In the genomic region with DNA sequence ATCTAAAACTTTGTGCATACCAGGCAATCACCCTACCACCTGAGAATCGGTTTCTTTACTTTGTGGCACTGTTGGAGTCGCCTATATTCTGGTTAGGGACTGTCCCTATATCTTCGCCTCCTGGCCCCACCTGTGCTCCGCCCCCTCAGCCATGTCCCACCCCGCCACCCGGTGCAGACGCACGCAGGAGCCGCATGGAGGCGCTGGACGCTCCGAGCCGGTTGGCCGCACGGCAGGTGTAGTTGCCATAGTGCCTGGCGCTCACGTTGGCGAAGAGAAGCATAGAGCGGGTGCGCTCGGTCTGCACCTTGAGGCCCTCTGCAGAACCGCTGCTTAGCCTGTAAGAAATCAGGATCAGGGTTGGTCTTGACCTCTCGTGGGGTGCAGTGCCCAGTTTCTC, we compare ENCODE assay signal across 12 mouse cellular contexts. TPM values are rescaled to one million over a fixed set of nuclear protein-coding genes. Genes with fewer than 3 reads are reported as not detected.
DNase-seq lines count a peak whose midpoint lies in the region; ATAC-seq and TF ChIP-seq lines count a peak whose summit lies in the region.
"Had no signal": no experiment of that assay in that cellular context is flagged by ENCODE, and none has a peak within 500 bp of the region (broad histone marks: within the 10 kb centered on the region; RNA-seq: fewer than 3 reads in every experiment).

No protein-coding gene starts in this region.

- peak; percentile 34 for DNase-seq in limb, embryonic 11.5 days (ENCODE audit: low spot score)
- DNase-seq in limb, embryonic 10.5 days (ENCODE audit: low spot score) = no peak
- DNase-seq in CD4-positive, CD25-positive, alpha-beta regulatory T cell, adult 2 months (ENCODE audit: low read depth, low spot score) = peak; percentile 81
- DNase-seq in ES-E14 (ENCODE audit: low read depth, low spot score) = peak; percentile 46
- DNase-seq in adrenal gland, postnatal 4 days (ENCODE audit: low spot score in 2 of 2) = no peak
- no peak for DNase-seq in retina, postnatal 1 day
- no peak for DNase-seq in ovary, postnatal 14 days (ENCODE audit: low spot score)
- DNase-seq: heart, adult 11 months; kidney, adult 2 months had no signal

- H3K4me1 ChIP-seq in limb, embryonic 11.5 days (ENCODE audit: control insufficient read depth, insufficient read depth, low read length) = no peaks in the 10 kb centered on the region
- H3K4me1 ChIP-seq in limb, embryonic 10.5 days = peaks cover 9% of the 10 kb centered on the region
- H3K4me1 ChIP-seq in ES-E14 (ENCODE audit: control insufficient read depth in 2 of 2, insufficient read depth in 2 of 2, low read length in 2 of 2, poor library complexity in 1 of 2) = peaks cover 0 to 5% of the 10 kb centered on the region in 2 experiments; a peak in 1 of 4 replicates
- no peaks in the 10 kb centered on the region for H3K4me1 ChIP-seq in intestine, embryonic 15.5 days (replicated peaks)

- ATAC-seq in limb, embryonic 11.5 days (ENCODE audit: insufficient number of reproducible peaks, low FRiP score, low TSS enrichment, low read depth) = no peak
- ATAC-seq in intestine, embryonic 15.5 days = peak; percentile 29

- 5% methylated on average over 23 of the region's 23 CpGs for whole genome bisulfite sequencing in limb, embryonic 11.5 days
- 7% methylated on average over 23 of the region's 23 CpGs for WGBS in limb, embryonic 10.5 days
- 16% methylated on average over 23 of the region's 23 CpGs for WGBS in intestine, embryonic 15.5 days

- peaks cover 39% of the 10 kb centered on the region for H3K27me3 ChIP-seq in limb, embryonic 11.5 days (ENCODE audit: control insufficient read depth, insufficient read depth, low read length)
- H3K27me3 ChIP-seq in limb, embryonic 10.5 days (ENCODE audit: low read depth, poor library complexity, severe bottlenecking) = peaks cover 63% of the 10 kb centered on the region
- peaks cover 36% of the 10 kb centered on the region for H3K27me3 ChIP-seq in intestine, embryonic 15.5 days (replicated peaks)

- H3K4me2 ChIP-seq in limb, embryonic 11.5 days (ENCODE audit: low read depth, severe bottlenecking) = no peak overlapping the region
- 0 out of 2 replicates have a peak overlapping the region, but pooled peaks have one; percentile 11 for H3K4me2 ChIP-seq in intestine, embryonic 15.5 days (replicated peaks)
- H3K4me2 ChIP-seq: midbrain, embryonic 12.5 days had no signal

- H3K9ac ChIP-seq in limb, embryonic 11.5 days (ENCODE audit: low read length) = no peak overlapping the region
- H3K9ac ChIP-seq in ES-E14 (ENCODE audit: insufficient read depth, low read depth, low read length, poor library complexity, severe bottlenecking) = no peak overlapping the region
- no peak overlapping the region for H3K9ac ChIP-seq in intestine, embryonic 15.5 days
- H3K9ac ChIP-seq: limb, embryonic 12.5 days; midbrain, embryonic 12.5 days had no signal

- no peaks in the 10 kb centered on the region for H3K36me3 ChIP-seq in limb, embryonic 11.5 days (ENCODE audit: control insufficient read depth, insufficient read depth, low read length)
- no peaks in the 10 kb centered on the region for H3K36me3 ChIP-seq in limb, embryonic 10.5 days
- no peaks in the 10 kb centered on the region for H3K36me3 ChIP-seq in ES-E14 (ENCODE audit: control insufficient read depth, insufficient read depth, low read length, poor library complexity, severe bottlenecking)
- no peaks in the 10 kb centered on the region for H3K36me3 ChIP-seq in intestine, embryonic 15.5 days

- no peaks in the 10 kb centered on the region for H3K9me3 ChIP-seq in limb, embryonic 11.5 days (ENCODE audit: control insufficient read depth, low read length)
- no peaks in the 10 kb centered on the region for H3K9me3 ChIP-seq in limb, embryonic 10.5 days (replicated peaks)
- no peaks in the 10 kb centered on the region for H3K9me3 ChIP-seq in ES-E14 (ENCODE audit: control insufficient read depth, insufficient read depth, low read depth, low read length)
- H3K9me3 ChIP-seq in intestine, embryonic 15.5 days = no peaks in the 10 kb centered on the region
- H3K9me3 ChIP-seq: limb, embryonic 12.5 days; midbrain, embryonic 12.5 days had no signal

- H3K4me3 ChIP-seq in limb, embryonic 11.5 days (ENCODE audit: low read depth, low read length) = no peak overlapping the region
- no peak overlapping the region for H3K4me3 ChIP-seq in limb, embryonic 10.5 days
- peak overlapping the region; percentile 24 to 58; a peak in 3 of 4 replicates for H3K4me3 ChIP-seq in ES-E14 (ENCODE audit: insufficient read depth in 1 of 2, low read depth in 1 of 2, low read length in 2 of 2, poor library complexity in 1 of 2, severe bottlenecking in 1 of 2)
- no peak overlapping the region for H3K4me3 ChIP-seq in intestine, embryonic 15.5 days (replicated peaks)
- H3K4me3 ChIP-seq: limb, embryonic 12.5 days; midbrain, embryonic 12.5 days had no signal

- in situ Hi-C loops in ES-E14 (cut with MboI; ENCODE audit: low sequenced_read_pairs in 2 of 2, unreplicated experiment in 2 of 2) = no loop called here

- H3K27ac ChIP-seq in limb, embryonic 11.5 days (replicated peaks; ENCODE audit: low read depth, low read length) = no peak overlapping the region
- H3K27ac ChIP-seq in limb, embryonic 10.5 days = no peak overlapping the region
- H3K27ac ChIP-seq in ES-E14 (ENCODE audit: insufficient read depth, low read depth, low read length, poor library complexity, severe bottlenecking) = no peak overlapping the region
- H3K27ac ChIP-seq in intestine, embryonic 15.5 days = no peak overlapping the region
- H3K27ac ChIP-seq: limb, embryonic 12.5 days; midbrain, embryonic 12.5 days had no signal

TF ChIP-seq in ES-E14, 5 proteins besides CTCF, POLR2A, EP300 and RAD21:
- TF ChIP-seq CHD2 (IDR thresholded peaks at IDR 0.05; ENCODE audit: low read depth, low read length) (no peak), ZC3H11A (IDR thresholded peaks at IDR 0.05; ENCODE audit: borderline replicate concordance, low read depth, low read length) (no peak), HCFC1 (IDR thresholded peaks at IDR 0.05; ENCODE audit: borderline replicate concordance, insufficient read depth, low read length) (no peak), ZNF384 (IDR thresholded peaks at IDR 0.05; ENCODE audit: low read depth, low read length) (no peak), MAFK (IDR thresholded peaks at IDR 0.05; ENCODE audit: insufficient read depth, low read depth, low read length) (no peak)
TF ChIP-seq in ES-E14: peak in this region for 0.

RNA-seq across cellular contexts. Expression of a gene that starts 12.8 kb away (rescaled TPM):
- 1.4 and 2.0 TPM in 2 replicates for polyA plus RNA-seq in limb, embryonic 11.5 days (2014; fragmentation: Nextera tagmentation; extraction: Ambion mirVana)
- 1.2 and 1.3 TPM in 2 replicates for polyA plus RNA-seq in limb, embryonic 10.5 days (2016; fragmentation: Nextera tagmentation; extraction: Ambion mirVana)
- total RNA-seq in ES-E14 (2012; rRNA removed) = 2.9 and 3.6 TPM in 2 replicates
- 2.4 and 4.1 TPM in 2 replicates for polyA plus RNA-seq in intestine, embryonic 15.5 days (2015; fragmentation: Nextera tagmentation; extraction: Ambion mirVana)
- total RNA-seq in adrenal gland, postnatal 4 days (2021) = 1 to 10 TPM; 7.0 to 7.2 TPM

RNA-seq across cellular contexts. Expression of a gene that starts 14.2 kb away (rescaled TPM):
- 0.79 and 1.2 TPM in 2 replicates for polyA plus RNA-seq in limb, embryonic 11.5 days (2014; fragmentation: Nextera tagmentation; extraction: Ambion mirVana)
- polyA plus RNA-seq in limb, embryonic 10.5 days (2016; fragmentation: Nextera tagmentation; extraction: Ambion mirVana) = 0.21 and 0.46 TPM in 2 replicates
- 0.95 and 1.7 TPM in 2 replicates for total RNA-seq in ES-E14 (2012; rRNA removed)
- polyA plus RNA-seq in intestine, embryonic 15.5 days (2015; fragmentation: Nextera tagmentation; extraction: Ambion mirVana) = 0.38 and 0.56 TPM in 2 replicates
- total RNA-seq in adrenal gland, postnatal 4 days (2021) = 1 to 10 TPM; 3.2 to 3.8 TPM

RNA-seq across cellular contexts. Expression of a gene that starts 30.0 kb away (rescaled TPM):
- not detected in 2 replicates for polyA plus RNA-seq in limb, embryonic 11.5 days (2014; fragmentation: Nextera tagmentation; extraction: Ambion mirVana)
- polyA plus RNA-seq in limb, embryonic 10.5 days (2016; fragmentation: Nextera tagmentation; extraction: Ambion mirVana) = not detected in 2 replicates
- not detected in 2 replicates for total RNA-seq in ES-E14 (2012; rRNA removed)
- not detected in 2 replicates for polyA plus RNA-seq in intestine, embryonic 15.5 days (2015; fragmentation: Nextera tagmentation; extraction: Ambion mirVana)
- not detected for total RNA-seq in adrenal gland, postnatal 4 days (2021)
- polyA plus RNA-seq: kidney, adult 2 months; limb, embryonic 12.5 days; midbrain, embryonic 12.5 days had no signal

RNA-seq across cellular contexts. Expression of a gene that starts 31.8 kb away (rescaled TPM):
- 0.31 TPM in 1 of 2 replicates, not detected in the other for polyA plus RNA-seq in limb, embryonic 11.5 days (2014; fragmentation: Nextera tagmentation; extraction: Ambion mirVana)
- polyA plus RNA-seq in limb, embryonic 10.5 days (2016; fragmentation: Nextera tagmentation; extraction: Ambion mirVana) = 0.78 TPM in 1 of 2 replicates, not detected in the other
- total RNA-seq in ES-E14 (2012; rRNA removed) = not detected in 2 replicates
- 0.40 and 0.52 TPM in 2 replicates for polyA plus RNA-seq in intestine, embryonic 15.5 days (2015; fragmentation: Nextera tagmentation; extraction: Ambion mirVana)
- total RNA-seq in adrenal gland, postnatal 4 days (2021) = 1 to 10 TPM; 2.1 to 2.7 TPM
- polyA plus RNA-seq: limb, embryonic 12.5 days had no signal

RNA-seq across cellular contexts. Expression of a gene that starts 31.8 kb away (rescaled TPM):
- 243 and 251 TPM in 2 replicates for polyA plus RNA-seq in limb, embryonic 11.5 days (2014; fragmentation: Nextera tagmentation; extraction: Ambion mirVana)
- 240 and 248 TPM in 2 replicates for polyA plus RNA-seq in limb, embryonic 10.5 days (2016; fragmentation: Nextera tagmentation; extraction: Ambion mirVana)
- 126 and 134 TPM in 2 replicates for total RNA-seq in ES-E14 (2012; rRNA removed)
- 429 and 478 TPM in 2 replicates for polyA plus RNA-seq in intestine, embryonic 15.5 days (2015; fragmentation: Nextera tagmentation; extraction: Ambion mirVana)
- total RNA-seq in adrenal gland, postnatal 4 days (2021) = 100 to 1,000 TPM; 378 to 458 TPM

Comparison
In these comparisons a context has a peak if more than half of its experiments do, and no peak if none do; other contexts are left out.
1. DNase-seq: peak in limb, embryonic 11.5 days (single experiment), CD4-positive, CD25-positive, alpha-beta regulatory T cell, adult 2 months (single experiment) and ES-E14 (single experiment); none in limb, embryonic 10.5 days (single experiment), adrenal gland, postnatal 4 days (0 of 2), retina, postnatal 1 day (single experiment) and ovary, postnatal 14 days (single experiment).
2. H3K4me3 ChIP-seq: peak in ES-E14 (2 of 2); none in limb, embryonic 11.5 days (single experiment), limb, embryonic 10.5 days (single experiment) and intestine, embryonic 15.5 days (single experiment).